Mouse (Mus musculus): ENCODE data around the gene Tceal1. TPM values are rescaled to one million over a fixed set of nuclear protein-coding genes. Genes with fewer than 3 reads are reported as not detected.
"Not testable (repeated sequence)": the region's sequence is repeated elsewhere in the genome, so short reads cannot be mapped to it uniquely, and the experiment has no call there.

Gene Tceal1
- total RNA-seq (2021): 1 to 10 TPM; 5.1 to 6.2 TPM

- intact Hi-C loops (cut with DNase I): no loop called here
- DNase-seq: peak; percentile 67 to 78
Measured at GRCm38 (mm10) chrX:136707446-136708167, at the start of gene Tceal1. Tceal1 (plus strand) TSS chrX:136707982.

- intact Hi-C loops (cut with DNase I): no loop called here
Measured at GRCm38 (mm10) chrX:136666281-136666706, 41.5 kb upstream of the Tceal1 start.

GRCm38 (mm10) chrX:136666762-136667464, 40.9 kb upstream of the Tceal1 start:
- DNase-seq; intact Hi-C loops (cut with DNase I): not testable (repeated sequence)

More at GRCm38 (mm10) chrX:136666281-136666706, 41.5 kb upstream of the Tceal1 start:
- DNase-seq: no peak

- no peak for DNase-seq
- intact Hi-C loops (cut with DNase I): no loop called here
Measured at GRCm38 (mm10) chrX:136668794-136669193, 39.0 kb upstream of the Tceal1 start.

- DNase-seq: no peak
- intact Hi-C loops (cut with DNase I): no loop called here
Measured at GRCm38 (mm10) chrX:136680989-136681388, 26.8 kb upstream of the Tceal1 start.

GRCm38 (mm10) chrX:136691606-136692293, 16.0 kb upstream of the Tceal1 start:
- intact Hi-C loops (cut with DNase I); DNase-seq: not testable (repeated sequence)

GRCm38 (mm10) chrX:136692294-136692675, 15.5 kb upstream of the Tceal1 start:
- intact Hi-C loops (cut with DNase I): no loop called here
- no peak for DNase-seq

GRCm38 (mm10) chrX:136693196-136693595, 14.6 kb upstream of the Tceal1 start:
- DNase-seq: no peak
- intact Hi-C loops (cut with DNase I): no loop called here

- intact Hi-C loops (cut with DNase I): no loop called here
- peak; percentile 54 to 59 for DNase-seq
Measured at GRCm38 (mm10) chrX:136708168-136708681, 443 bp downstream of the Tceal1 start.

GRCm38 (mm10) chrX:136708782-136709181, 1.0 kb downstream of the Tceal1 start:
- intact Hi-C loops (cut with DNase I): no loop called here
- no peak for DNase-seq

- DNase-seq; intact Hi-C loops (cut with DNase I): not testable (repeated sequence)
Measured at GRCm38 (mm10) chrX:136714742-136715474, 7.1 kb downstream of the Tceal1 start.

GRCm38 (mm10) chrX:136732016-136732415, 24.2 kb downstream of the Tceal1 start:
- DNase-seq: no peak
- intact Hi-C loops (cut with DNase I): no loop called here

GRCm38 (mm10) chrX:136740087-136740790, 32.5 kb downstream of the Tceal1 start:
- intact Hi-C loops (cut with DNase I): loop anchor here (5.0 kb wide), 1 partner anchor 277 kb away; no protein-coding TSS in a partner anchor
- no peak for DNase-seq

GRCm38 (mm10) chrX:136740791-136741650, 33.2 kb downstream of the Tceal1 start:
- intact Hi-C loops (cut with DNase I): loop anchor here (5.0 kb wide), 1 partner anchor 276 kb away; no protein-coding TSS in a partner anchor
- DNase-seq: peak; percentile 92 to 96

- DNase-seq: peak; percentile 79 to 80
- intact Hi-C loops (cut with DNase I): loop anchor here (2.0 to 5.0 kb wide), 2 partner anchors 79 to 276 kb away; no protein-coding TSS in a partner anchor
Measured at GRCm38 (mm10) chrX:136741651-136742201, 33.9 kb downstream of the Tceal1 start.

GRCm38 (mm10) chrX:136742241-136742640, 34.5 kb downstream of the Tceal1 start:
- peak in 1 of 2 experiments; percentile 13 for DNase-seq
- intact Hi-C loops (cut with DNase I): loop anchor here (2.0 to 5.0 kb wide), 2 partner anchors 79 to 275 kb away; no protein-coding TSS in a partner anchor

GRCm38 (mm10) chrX:136742661-136743103, 34.9 kb downstream of the Tceal1 start:
- DNase-seq: peak; percentile 70 to 76
- intact Hi-C loops (cut with DNase I): loop anchor here (2.0 to 5.0 kb wide), 2 partner anchors 78 to 275 kb away; no protein-coding TSS in a partner anchor

- DNase-seq: no peak
- intact Hi-C loops (cut with DNase I): loop anchor here (2.0 to 5.0 kb wide), 2 partner anchors 77 to 274 kb away; no protein-coding TSS in a partner anchor
Measured at GRCm38 (mm10) chrX:136743459-136743858, 35.7 kb downstream of the Tceal1 start, which contains the start of gene Morf4l2. Morf4l2 (minus strand) TSS chrX:136743690.

All from heart, postnatal 10 days (tissue).